Mouse (Mus musculus) retina, adult 2 months (tissue): Measurements from ENCODE around the gene Eif2b5.
"Not testable (repeated sequence)": the region's sequence is repeated elsewhere in the genome, so short reads cannot be mapped to it uniquely, and the experiment has no call there.

Experiments
- DNase-seq: peaks from one replicate; pipeline ENCODE4 v3.0.0-alpha.2; 2012; ENCODE audit warnings: low read depth, low spot score

The Eif2b5 gene

DNA sequence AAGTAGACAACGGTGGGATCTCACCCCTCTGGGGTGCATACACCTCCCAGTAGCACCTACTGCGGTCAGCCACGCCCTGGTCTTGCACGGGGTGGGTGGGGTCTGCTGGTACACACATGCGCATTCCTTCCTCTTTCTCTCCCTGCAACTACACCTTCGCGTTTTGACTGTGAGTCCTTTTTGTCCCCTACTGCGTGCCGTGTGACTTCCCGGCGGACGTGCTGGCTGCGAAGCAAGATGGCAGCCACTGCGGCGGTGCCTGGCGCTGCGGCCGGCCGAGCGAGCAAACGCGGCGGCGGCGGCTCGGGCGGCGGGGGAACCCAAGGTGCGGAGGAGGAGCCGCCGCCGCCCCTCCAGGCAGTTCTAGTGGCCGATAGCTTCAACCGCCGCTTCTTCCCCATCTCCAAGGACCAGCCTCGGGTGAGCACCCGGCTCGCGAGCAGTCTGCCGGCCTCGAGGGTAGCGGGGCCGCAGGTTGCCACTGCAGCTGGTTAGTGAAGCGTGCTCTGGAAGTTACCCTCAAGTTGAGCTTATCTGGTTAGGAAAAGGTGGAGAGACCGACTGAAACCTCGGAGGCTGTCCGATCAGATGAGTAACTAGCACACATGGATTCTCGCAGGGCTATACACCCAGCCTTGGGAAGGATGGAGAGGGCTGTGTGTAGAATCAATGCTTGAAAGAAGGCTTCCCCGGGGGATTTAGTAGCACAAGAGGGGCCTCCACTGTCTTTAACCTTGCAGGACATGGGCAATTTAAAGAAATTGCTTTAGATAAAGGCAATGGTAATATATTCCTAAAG, at the start of gene Eif2b5:
Gene Eif2b5, plus strand, starts transcription at position 141 of the 799 bp plus-strand sequence.
- DNase-seq = peak; percentile 89

- no peak for DNase-seq
These were observed 46.8 kb upstream of the Eif2b5 start for GRCm38 (mm10) chr16:20451774-20452173.

GRCm38 (mm10) chr16:20454155-20454654, 44.4 kb upstream of the Eif2b5 start:
- no peak for DNase-seq

DNA sequence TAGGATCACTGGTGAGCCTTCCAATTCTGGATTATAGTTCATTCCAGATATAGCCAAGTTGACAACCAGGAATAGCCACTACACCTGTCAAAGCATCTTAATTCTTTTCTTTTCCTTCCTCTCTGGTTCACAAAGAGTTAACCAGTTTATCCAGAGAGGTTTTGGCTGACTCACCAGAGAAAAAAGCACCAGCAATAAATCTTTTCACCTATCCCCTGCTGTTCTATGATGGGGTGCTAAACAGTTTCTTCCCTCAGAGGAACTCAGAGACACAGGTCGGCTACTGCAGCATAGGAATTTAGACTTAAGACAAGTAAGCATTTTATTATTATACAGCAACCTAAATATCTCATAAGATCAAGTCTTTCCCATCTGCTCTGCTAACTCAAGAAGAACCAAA, 42.5 kb upstream of the Eif2b5 start:
- no peak for DNase-seq

- not testable (repeated sequence) for DNase-seq
These were observed 39.9 kb upstream of the Eif2b5 start for GRCm38 (mm10) chr16:20458736-20459135.

GRCm38 (mm10) chr16:20464725-20465124, 33.9 kb upstream of the Eif2b5 start:
- DNase-seq = no peak

DNA sequence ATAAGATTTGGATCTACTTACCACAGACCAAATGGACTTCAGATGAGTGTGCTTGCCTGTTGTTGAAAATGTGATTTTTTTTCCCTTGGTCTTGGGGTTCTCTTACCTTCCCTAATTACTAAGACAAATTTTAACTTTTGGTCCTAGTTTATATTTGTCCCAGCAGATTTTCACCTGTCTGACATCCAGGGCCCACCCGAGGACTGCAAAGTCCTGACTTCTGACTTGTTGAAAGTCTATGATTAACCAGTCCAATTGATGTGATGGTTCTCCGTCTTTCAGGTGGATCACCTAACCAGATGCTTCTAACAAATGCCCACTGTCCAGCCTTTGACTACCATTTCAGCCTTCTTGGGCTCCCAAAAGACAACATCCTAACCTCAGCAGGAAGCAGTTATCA, 27.6 kb upstream of the Eif2b5 start:
- DNase-seq = no peak

- DNase-seq = no peak
These were observed 26.9 kb upstream of the Eif2b5 start for GRCm38 (mm10) chr16:20471686-20472085.

DNA sequence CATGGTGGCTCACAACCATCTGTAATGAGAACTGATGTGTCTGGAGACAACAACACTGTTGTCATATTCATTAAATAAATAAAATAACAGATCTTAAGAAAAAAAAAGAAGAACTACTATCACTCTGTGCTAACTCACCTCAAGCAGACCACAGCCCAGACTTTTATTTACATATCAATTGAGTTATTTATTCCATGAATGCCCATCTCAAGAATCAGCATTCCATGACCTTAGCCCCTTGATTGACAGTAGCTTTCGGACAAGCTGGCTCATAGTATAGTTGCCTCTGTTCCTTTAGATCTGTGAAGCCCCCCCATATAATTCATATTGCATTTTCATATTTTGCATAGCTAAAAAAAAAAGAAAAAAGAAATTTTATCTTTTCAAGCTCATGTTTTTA, 24.9 kb upstream of the Eif2b5 start:
- no peak for DNase-seq

- no peak for DNase-seq
These were observed 24.4 kb upstream of the Eif2b5 start for GRCm38 (mm10) chr16:20474211-20474610.

- DNase-seq = no peak
These were observed 23.8 kb upstream of the Eif2b5 start for GRCm38 (mm10) chr16:20474786-20475185.

DNA sequence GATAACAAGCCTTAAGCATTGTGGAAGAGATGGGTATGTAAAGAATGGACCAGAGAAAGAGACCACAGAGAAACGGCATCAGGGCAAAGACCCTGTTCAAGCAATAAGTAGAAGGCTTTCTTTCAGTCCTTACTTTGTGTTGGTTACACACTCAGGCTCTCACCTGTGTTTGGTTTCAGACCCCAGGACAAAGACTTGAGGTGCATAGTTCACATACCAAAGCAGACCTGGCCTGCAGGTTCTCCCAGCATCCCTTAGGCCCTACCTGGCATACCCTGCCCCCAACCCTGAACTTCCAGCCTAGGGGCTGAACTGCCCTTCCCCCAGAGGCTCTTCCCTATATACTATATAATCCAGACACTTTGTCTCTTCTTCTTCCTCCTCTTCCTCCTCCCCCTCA, 23.3 kb upstream of the Eif2b5 start:
- no peak for DNase-seq

- DNase-seq = no peak
These were observed 21.8 kb upstream of the Eif2b5 start for GRCm38 (mm10) chr16:20476857-20477256.

DNA sequence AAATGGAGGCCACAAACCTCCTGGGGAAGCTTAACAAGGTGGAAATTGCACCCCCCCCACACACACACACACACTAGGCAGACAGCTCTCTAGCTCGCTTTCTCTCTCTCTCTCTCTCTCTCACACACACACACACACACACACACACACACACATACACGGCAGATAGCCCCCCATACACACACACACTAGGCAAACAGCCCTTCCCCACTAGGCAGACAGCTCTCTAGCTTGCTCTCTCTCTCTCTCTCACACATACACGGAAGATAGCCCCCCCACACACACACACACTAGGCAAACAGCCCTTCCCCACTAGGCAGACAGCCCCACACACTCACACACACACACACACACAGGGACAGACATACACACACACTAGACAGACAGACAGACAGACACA, 21.3 kb upstream of the Eif2b5 start:
- no peak for DNase-seq

- no peak for DNase-seq
These were observed 20.1 kb upstream of the Eif2b5 start for GRCm38 (mm10) chr16:20478504-20478903.

GRCm38 (mm10) chr16:20479026-20479760, 19.4 kb upstream of the Eif2b5 start:
- not testable (repeated sequence) for DNase-seq

DNA sequence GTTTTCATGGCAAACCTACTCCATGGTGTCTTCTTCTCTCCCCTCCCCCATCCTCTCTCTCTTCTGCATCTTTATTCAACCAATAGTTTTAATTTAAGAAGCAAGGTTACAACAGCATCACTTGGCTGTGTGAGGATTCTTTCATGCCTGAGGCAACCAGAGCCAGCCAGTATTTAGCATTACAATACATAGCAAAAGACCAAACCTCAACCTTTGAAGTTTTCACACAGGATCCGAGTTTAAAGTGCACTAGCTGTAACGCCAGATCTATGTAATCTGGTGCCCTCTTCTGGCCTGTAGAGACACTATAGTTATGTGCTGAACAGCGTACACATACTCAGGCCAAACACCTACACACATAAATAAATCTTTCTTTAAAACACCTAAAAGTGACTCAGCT, 18.5 kb upstream of the Eif2b5 start:
- no peak for DNase-seq

- DNase-seq = no peak
These were observed 16.9 kb upstream of the Eif2b5 start for GRCm38 (mm10) chr16:20481746-20482145.

- not testable (repeated sequence) for DNase-seq
These were observed 14.9 kb upstream of the Eif2b5 start for GRCm38 (mm10) chr16:20483716-20484115.

DNA sequence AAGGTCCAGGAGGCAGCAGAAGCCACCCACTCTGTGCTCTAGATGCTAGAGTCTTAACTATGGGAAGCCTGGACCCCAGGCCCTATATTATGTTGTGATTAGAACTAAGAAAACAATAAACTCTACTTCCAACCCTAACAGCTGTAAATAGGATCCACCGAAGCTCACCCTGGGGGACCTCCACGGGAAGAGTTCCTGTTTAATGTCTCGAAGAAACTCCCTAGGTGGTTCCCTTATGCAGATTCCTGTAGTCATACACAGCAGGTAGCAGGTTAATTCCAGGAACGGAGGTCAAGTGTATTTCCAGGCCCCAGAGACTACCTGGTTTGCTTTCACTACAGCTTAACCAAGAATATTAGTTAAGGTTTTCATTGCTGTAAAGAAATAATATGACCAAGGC, 13.6 kb upstream of the Eif2b5 start:
- no peak for DNase-seq

- no peak for DNase-seq
These were observed 12.6 kb upstream of the Eif2b5 start for GRCm38 (mm10) chr16:20486048-20486447.

- no peak for DNase-seq
These were observed 10.5 kb upstream of the Eif2b5 start for GRCm38 (mm10) chr16:20488151-20488550.

GRCm38 (mm10) chr16:20488751-20489150, 9.9 kb upstream of the Eif2b5 start:
- not testable (repeated sequence) for DNase-seq
